Mouse (Mus musculus) myocyte (in vitro differentiated cells): ENCODE results near the gene 1700023F06Rik. TPM values are rescaled to one million over a fixed set of nuclear protein-coding genes. Genes with fewer than 3 reads are reported as not detected.

Experiments used
- H3K27me3 ChIP-seq: one replicate; pipeline ENCODE4 v1.6.1; 2011; ENCODE audit not compliant: control insufficient read depth, insufficient read depth, insufficient read length
- H3K36me3 ChIP-seq: one replicate; pipeline ENCODE4 v1.6.1; 2011; ENCODE audit not compliant: control insufficient read depth, insufficient read depth
- H3K4me2 ChIP-seq: one replicate; pipeline ENCODE4 v1.6.1; 2011; ENCODE audit warnings: low read depth, control low read depth
- H3K4me3 ChIP-seq: one replicate; pipeline ENCODE4 v1.5.1; 2011; ENCODE audit warnings: mild to moderate bottlenecking, control low read depth, moderate library complexity
- H3K79me2 ChIP-seq: one replicate; pipeline ENCODE4 v1.6.1; 2011; ENCODE audit not compliant: control insufficient read depth, insufficient read depth
- H3ac ChIP-seq: one replicate; pipeline ENCODE4 v1.6.1; 2011; ENCODE audit not compliant: control insufficient read depth, insufficient read length
- CEBPB ChIP-seq: IDR thresholded peaks from 2 replicates; pipeline ENCODE4 v1.6.1; 2011; ENCODE audit warnings: mild to moderate bottlenecking, moderate library complexity; ENCODE audit not compliant: poor library complexity, insufficient read depth, severe bottlenecking
- E2F4 ChIP-seq: IDR thresholded peaks from one replicate; pipeline ENCODE4 v1.6.1; 2011; ENCODE audit warnings: mild to moderate bottlenecking, control low read depth, moderate library complexity; ENCODE audit not compliant: insufficient read depth
- MAX ChIP-seq: IDR thresholded peaks from one replicate; pipeline ENCODE4 v1.6.1; 2011; ENCODE audit warnings: low read depth, mild to moderate bottlenecking, control low read depth
- MYOD1 ChIP-seq, 3 experiments: IDR thresholded peaks; one replicate each; pipeline ENCODE4 v1.6.1; 2011; ENCODE audit warnings: control low read depth in 2 of 3, low read depth in 2 of 3, mild to moderate bottlenecking in 2 of 3, moderate library complexity in 1 of 3; ENCODE audit not compliant: insufficient read length in 2 of 3, control insufficient read depth in 1 of 3
- MYOG ChIP-seq, 3 experiments: IDR thresholded peaks; one replicate each; pipeline ENCODE4 v1.6.1; 2011; ENCODE audit warnings: control low read depth in 2 of 3, low read depth in 2 of 3, mild to moderate bottlenecking in 2 of 3; ENCODE audit not compliant: insufficient read length in 2 of 3, control insufficient read depth in 1 of 3, insufficient read depth in 1 of 3
- POLR2A ChIP-seq: IDR thresholded peaks from one replicate; pipeline ENCODE4 v1.6.1; 2011; ENCODE audit warnings: low read depth, mild to moderate bottlenecking, control low read depth, moderate library complexity; ENCODE audit not compliant: insufficient read length
- POLR2AphosphoS2 ChIP-seq: IDR thresholded peaks from one replicate; pipeline ENCODE4 v1.6.1; 2011; ENCODE audit warnings: low read depth, control low read depth; ENCODE audit not compliant: insufficient read length
- REST ChIP-seq: IDR thresholded peaks from one replicate; pipeline ENCODE4 v1.6.1; 2011; ENCODE audit warnings: mild to moderate bottlenecking, control low read depth, moderate library complexity; ENCODE audit not compliant: insufficient read depth, insufficient read length
- SRF ChIP-seq: IDR thresholded peaks from one replicate; pipeline ENCODE4 v1.6.1; 2011; ENCODE audit warnings: low read depth; ENCODE audit not compliant: control insufficient read depth, insufficient read length
- TCF12 ChIP-seq: IDR thresholded peaks from one replicate; pipeline ENCODE4 v1.6.1; 2011; ENCODE audit warnings: mild to moderate bottlenecking, control low read depth; ENCODE audit not compliant: poor library complexity, insufficient read depth, severe bottlenecking
- TCF3 ChIP-seq: IDR thresholded peaks from one replicate; pipeline ENCODE4 v1.6.1; 2011; ENCODE audit warnings: low read depth, control low read depth; ENCODE audit not compliant: insufficient read length
- USF1 ChIP-seq: IDR thresholded peaks from one replicate; pipeline ENCODE4 v1.6.1; 2011; ENCODE audit warnings: low read depth, mild to moderate bottlenecking, control low read depth, moderate library complexity
- polyA plus RNA-seq: library from polyadenylated mRNA; unstranded; fragments of >200 nt; fragmentation: generic; extraction: Trizol; gene quantifications from one replicate; pipeline ENCODE4 v1.2.1, GENCODE M21; 2012; ENCODE audit warnings: missing spikeins

Gene 1700023F06Rik
- polyA plus RNA-seq, 1 experiment: not detected

DNA sequence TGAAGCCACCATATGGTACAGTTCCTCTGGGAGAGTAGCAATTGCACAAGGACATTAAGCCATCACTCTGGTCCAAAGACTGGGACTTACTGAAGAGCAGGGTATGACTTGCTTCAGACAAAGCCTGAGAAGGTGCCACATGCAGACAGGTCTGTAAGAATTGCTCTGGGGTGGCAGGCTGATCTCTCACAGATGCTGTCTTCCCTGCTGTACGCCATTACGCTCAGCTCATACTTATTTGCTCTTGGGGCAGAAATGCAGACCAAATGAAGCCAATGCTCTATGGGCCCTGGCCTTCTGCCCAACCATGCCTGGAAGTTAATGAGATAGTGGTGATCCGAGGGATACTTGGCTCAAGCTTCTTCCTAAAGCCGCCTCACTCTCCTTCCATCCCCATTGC lies 36.5 kb upstream of the 1700023F06Rik start:
- H3ac ChIP-seq: no peak overlapping the region
- no peak overlapping the region for H3K4me3 ChIP-seq
- H3K36me3 ChIP-seq: peaks cover 8% of the 10 kb centered on the region
- no peak for TF ChIP-seq POLR2A
- TF ChIP-seq REST: no peak
- TF ChIP-seq TCF3: no peak
- no peak for TF ChIP-seq E2F4
- no peak for TF ChIP-seq POLR2AphosphoS2
- no peak for TF ChIP-seq SRF
- no peak for TF ChIP-seq TCF12
- no peak for TF ChIP-seq MAX
- no peak for TF ChIP-seq CEBPB
- no peak for TF ChIP-seq MYOD1 (IDR thresholded peaks at IDR 0.05; ENCODE audit: control insufficient read depth in 1 of 3, insufficient read length in 2 of 3, low read depth in 2 of 3)
- no peak for TF ChIP-seq MYOG (IDR thresholded peaks at IDR 0.05; ENCODE audit: control insufficient read depth in 1 of 3, insufficient read depth in 1 of 3, insufficient read length in 2 of 3, low read depth in 2 of 3)
- TF ChIP-seq USF1: no peak
- H3K79me2 ChIP-seq: peaks cover 57% of the 10 kb centered on the region
- H3K27me3 ChIP-seq: no peaks in the 10 kb centered on the region
- H3K4me2 ChIP-seq: no peak overlapping the region

DNA sequence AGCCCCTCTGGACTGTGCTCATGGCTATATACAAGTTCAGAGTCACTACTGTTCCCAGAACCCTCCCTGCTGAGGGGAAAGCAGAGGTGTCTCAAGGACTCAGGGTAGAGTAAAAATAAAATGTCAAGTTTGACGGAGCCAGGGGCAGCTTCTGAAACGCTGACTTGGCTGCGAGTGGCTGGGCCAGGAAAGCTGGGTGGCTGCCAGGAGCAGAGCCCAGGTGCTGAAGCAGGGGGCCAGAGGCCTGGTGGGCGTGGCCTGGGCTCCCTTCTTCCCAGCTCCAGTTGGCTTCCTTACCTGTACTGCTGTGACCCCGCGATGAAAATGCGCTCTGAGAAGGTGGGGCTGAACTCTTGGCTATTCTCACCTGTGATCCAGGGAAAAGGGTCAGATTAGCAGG lies 32.4 kb upstream of the 1700023F06Rik start:
- H3K4me2 ChIP-seq: no peak overlapping the region
- H3K27me3 ChIP-seq: no peaks in the 10 kb centered on the region
- no peak overlapping the region for H3K4me3 ChIP-seq
- TF ChIP-seq MYOG (IDR thresholded peaks at IDR 0.05; ENCODE audit: control insufficient read depth in 1 of 3, insufficient read depth in 1 of 3, insufficient read length in 2 of 3, low read depth in 2 of 3): no peak
- no peak for TF ChIP-seq SRF
- no peak for TF ChIP-seq TCF3
- TF ChIP-seq POLR2AphosphoS2: no peak
- TF ChIP-seq POLR2A: no peak
- TF ChIP-seq CEBPB: no peak
- TF ChIP-seq E2F4: no peak
- no peak for TF ChIP-seq USF1
- peaks cover 22% of the 10 kb centered on the region for H3K36me3 ChIP-seq
- peaks cover 34% of the 10 kb centered on the region for H3K79me2 ChIP-seq
- no peak overlapping the region for H3ac ChIP-seq

GRCm38 (mm10) chr11:103237757-103238156 lies 29.4 kb upstream of the 1700023F06Rik start:
- no peak overlapping the region for H3K4me2 ChIP-seq
- no peak overlapping the region for H3ac ChIP-seq
- no peak overlapping the region for H3K4me3 ChIP-seq
- peaks cover 23% of the 10 kb centered on the region for H3K36me3 ChIP-seq
- TF ChIP-seq MAX (no peak), REST (no peak), TCF12 (no peak), CEBPB (no peak), MYOD1 (IDR thresholded peaks at IDR 0.05; ENCODE audit: control insufficient read depth in 1 of 3, insufficient read length in 2 of 3, low read depth in 2 of 3) (no peak), SRF (no peak), TCF3 (no peak), POLR2A (no peak), MYOG (IDR thresholded peaks at IDR 0.05; ENCODE audit: control insufficient read depth in 1 of 3, insufficient read depth in 1 of 3, insufficient read length in 2 of 3, low read depth in 2 of 3) (no peak), E2F4 (no peak), USF1 (no peak), POLR2AphosphoS2 (no peak)
- H3K79me2 ChIP-seq: peaks cover 6% of the 10 kb centered on the region
- no peaks in the 10 kb centered on the region for H3K27me3 ChIP-seq

- H3K36me3 ChIP-seq: peaks cover 26% of the 10 kb centered on the region
- H3K4me3 ChIP-seq: no peak overlapping the region
- no peaks in the 10 kb centered on the region for H3K79me2 ChIP-seq
- H3K4me2 ChIP-seq: peak overlapping the region; percentile 22
- H3K27me3 ChIP-seq: no peaks in the 10 kb centered on the region
- TF ChIP-seq MYOD1 (IDR thresholded peaks at IDR 0.05; ENCODE audit: control insufficient read depth in 1 of 3, insufficient read length in 2 of 3, low read depth in 2 of 3) (peak in 1 of 3 experiments; percentile 26), TCF12 (no peak), REST (no peak), MYOG (IDR thresholded peaks at IDR 0.05; ENCODE audit: control insufficient read depth in 1 of 3, insufficient read depth in 1 of 3, insufficient read length in 2 of 3, low read depth in 2 of 3) (peak in 1 of 3 experiments; percentile 67), USF1 (peak; percentile 51)
- no peak overlapping the region for H3ac ChIP-seq
Observed at GRCm38 (mm10) chr11:103236903-103237302, 28.5 kb upstream of the 1700023F06Rik start.

DNA sequence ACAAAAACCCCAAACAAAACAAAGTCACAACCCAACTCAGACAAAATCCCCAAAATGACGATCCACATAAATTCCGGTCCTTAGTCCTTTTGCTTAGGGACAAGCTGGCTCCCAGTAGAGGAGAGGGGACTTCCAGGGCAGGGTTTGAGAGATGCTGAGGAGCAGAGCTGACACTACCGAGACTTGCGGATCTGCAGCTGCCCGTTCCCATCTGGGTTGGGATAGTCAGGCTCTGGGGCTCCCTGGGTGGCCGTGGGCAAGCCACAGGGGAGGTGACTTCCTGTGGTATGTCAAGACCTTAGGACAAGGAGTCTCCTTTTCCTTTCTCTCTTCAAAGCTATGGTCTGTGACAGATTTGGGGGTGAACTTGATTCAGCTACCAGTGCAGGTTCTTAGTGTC lies 28.1 kb upstream of the 1700023F06Rik start:
- H3ac ChIP-seq: no peak overlapping the region
- peaks cover 30% of the 10 kb centered on the region for H3K36me3 ChIP-seq
- H3K79me2 ChIP-seq: no peaks in the 10 kb centered on the region
- H3K4me3 ChIP-seq: no peak overlapping the region
- no peaks in the 10 kb centered on the region for H3K27me3 ChIP-seq
- H3K4me2 ChIP-seq: peak overlapping the region; percentile 22
- TF ChIP-seq CEBPB (no peak), REST (no peak), TCF12 (no peak), USF1 (no peak), POLR2A (no peak), TCF3 (no peak), POLR2AphosphoS2 (no peak), MYOG (IDR thresholded peaks at IDR 0.05; ENCODE audit: control insufficient read depth in 1 of 3, insufficient read depth in 1 of 3, insufficient read length in 2 of 3, low read depth in 2 of 3) (peak in 1 of 3 experiments; percentile 69), E2F4 (no peak), SRF (no peak), MYOD1 (IDR thresholded peaks at IDR 0.05; ENCODE audit: control insufficient read depth in 1 of 3, insufficient read length in 2 of 3, low read depth in 2 of 3) (peak in 2 of 3 experiments; percentile 42 to 71), MAX (no peak)
